Mouse (Mus musculus) ES-E14 (cell line): Measurements from ENCODE around the gene Il4i1. TPM values are rescaled to one million over a fixed set of nuclear protein-coding genes. Genes with fewer than 3 reads are reported as not detected.

Experiments used
- DNase-seq: peaks from one replicate; pipeline ENCODE4 v3.0.0-alpha.2; 2013; ENCODE audit warnings: low read depth, low spot score
- H3K27ac ChIP-seq: 2 replicates; pipeline ENCODE4 v1.5.1; 2012; ENCODE audit warnings: low read depth, mild to moderate bottlenecking, low read length, moderate library complexity, mixed read lengths; ENCODE audit not compliant: poor library complexity, insufficient read depth, severe bottlenecking
- H3K36me3 ChIP-seq: 2 replicates; pipeline ENCODE4 v1.6.1; 2012; ENCODE audit warnings: mild to moderate bottlenecking, low read length, moderate library complexity, mixed read lengths; ENCODE audit not compliant: control insufficient read depth, poor library complexity, insufficient read depth, severe bottlenecking
- H3K4me1 ChIP-seq, 2 experiments: fragments of 150-350 bp in 1 of 2; sonication (generic) in 1 of 2; 2 replicates each; pipeline ENCODE4 v1.6.1; 2012; ENCODE audit warnings: low read length in 2 of 2, mild to moderate bottlenecking in 1 of 2, mixed read lengths in 1 of 2; ENCODE audit not compliant: control insufficient read depth in 2 of 2, insufficient read depth in 2 of 2, poor library complexity in 1 of 2
- H3K4me3 ChIP-seq, 2 experiments: fragments of 150-350 bp in 1 of 2; sonication (generic) in 1 of 2; 2 replicates each; pipeline ENCODE4 v1.5.1; 2012; ENCODE audit warnings: low read length in 2 of 2, low read depth in 1 of 2, mild to moderate bottlenecking in 1 of 2, mixed read lengths in 1 of 2; ENCODE audit not compliant: insufficient read depth in 1 of 2, poor library complexity in 1 of 2, severe bottlenecking in 1 of 2
- H3K9ac ChIP-seq: 2 replicates; pipeline ENCODE4 v1.6.1; 2012; ENCODE audit warnings: low read depth, mild to moderate bottlenecking, low read length, mixed read lengths; ENCODE audit not compliant: poor library complexity, insufficient read depth, severe bottlenecking
- H3K9me3 ChIP-seq: fragments of 150-350 bp; sonication (generic); 2 replicates; pipeline ENCODE4 v1.6.1; 2012; ENCODE audit warnings: low read depth, mild to moderate bottlenecking, low read length; ENCODE audit not compliant: control insufficient read depth, insufficient read depth
- CHD2 ChIP-seq: IDR thresholded peaks from 2 replicates; pipeline ENCODE4 v1.6.1; 2014; ENCODE audit warnings: mild to moderate bottlenecking, low read depth, low read length, inconsistent platforms
- HCFC1 ChIP-seq: IDR thresholded peaks from 2 replicates; pipeline ENCODE4 v1.6.1; 2012; ENCODE audit warnings: low read length, inconsistent platforms, borderline replicate concordance; ENCODE audit not compliant: insufficient read depth
- MAFK ChIP-seq: IDR thresholded peaks from 2 replicates; pipeline ENCODE4 v1.6.1; 2014; ENCODE audit warnings: mild to moderate bottlenecking, low read depth, low read length, inconsistent platforms; ENCODE audit not compliant: insufficient read depth
- ZC3H11A ChIP-seq: IDR thresholded peaks from 2 replicates; pipeline ENCODE4 v1.6.1; 2012; ENCODE audit warnings: low read depth, mild to moderate bottlenecking, inconsistent platforms, low read length, borderline replicate concordance
- ZNF384 ChIP-seq: IDR thresholded peaks from 2 replicates; pipeline ENCODE4 v1.6.1; 2012; ENCODE audit warnings: low read depth, low read length, inconsistent platforms
- in situ Hi-C, 2 experiments: fragments of 600-800 bp; cut with MboI; formaldehyde crosslinking; loops; one replicate each; pipeline ENCODE4 v1.15.1; 2025; ENCODE audit warnings: low sequenced_read_pairs in 2 of 2, inconsistent platforms in 1 of 2; ENCODE audit not compliant: unreplicated experiment in 2 of 2
- total RNA-seq: library from RNA; depleted of rRNA; stranded (reverse); fragments of 300-350 nt; gene quantifications from 2 replicates; pipeline ENCODE4 v1.2.3, GENCODE M21; 2012

Il4i1 gene
- total RNA-seq, 1 experiment, result 4.8 TPM

DNA sequence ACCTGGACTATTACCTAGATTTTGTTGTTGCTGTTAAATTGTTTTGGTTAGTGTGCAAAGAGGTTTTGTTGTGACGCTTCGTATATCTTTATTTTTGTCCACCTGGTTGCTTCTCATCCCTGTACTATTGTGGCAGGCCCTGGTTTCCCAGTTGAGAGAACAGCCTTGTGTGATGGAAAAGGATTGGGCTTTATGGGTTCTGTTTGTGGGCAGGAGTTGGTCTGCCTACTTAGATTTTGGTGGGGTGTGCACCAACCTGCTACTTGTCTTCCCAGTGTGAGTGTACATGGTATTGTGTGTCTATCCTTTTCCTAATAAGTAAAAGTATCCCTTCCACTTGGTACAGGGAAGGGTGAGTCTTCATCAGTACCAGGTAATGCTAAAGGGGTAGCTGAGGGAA, 3.2 kb downstream of the Il4i1 start:
- Histone ChIP-seq H3K27ac (no peak overlapping the region), H3K9ac (peak overlapping the region; percentile 70), H3K4me1 (peaks cover 3 to 33% of the 10 kb centered on the region in 2 experiments), H3K9me3 (no peaks in the 10 kb centered on the region), H3K4me3 (peak overlapping the region; percentile 94 to 99), H3K36me3 (peaks cover 19% of the 10 kb centered on the region; the same call in 1 of the 2 replicates)
- DNase-seq, result no peak
- in situ Hi-C loops, result no loop called here
- TF ChIP-seq HCFC1 (no peak), CHD2 (no peak), ZNF384 (no peak), ZC3H11A (no peak), MAFK (no peak)

DNA sequence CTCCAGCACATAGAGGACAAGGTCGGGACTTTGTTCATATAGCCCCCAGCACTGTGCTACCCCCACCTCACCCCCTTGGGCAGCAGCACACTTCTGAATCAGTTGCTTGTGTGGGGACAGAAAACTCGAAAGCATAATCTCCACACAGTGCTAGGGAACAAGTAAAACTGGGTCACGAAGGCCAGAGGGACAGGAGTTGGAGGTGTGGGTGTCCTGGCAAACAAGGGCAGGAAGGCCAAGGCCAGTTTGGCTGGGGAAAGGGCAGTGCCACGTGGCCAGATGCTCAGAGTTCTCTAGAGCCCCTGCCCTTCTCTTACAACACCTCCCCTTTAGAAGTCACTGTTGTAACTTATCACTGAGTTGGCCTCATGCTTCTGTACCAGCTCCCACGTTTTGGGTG, 3.7 kb downstream of the Il4i1 start:
- DNase-seq, result no peak

DNA sequence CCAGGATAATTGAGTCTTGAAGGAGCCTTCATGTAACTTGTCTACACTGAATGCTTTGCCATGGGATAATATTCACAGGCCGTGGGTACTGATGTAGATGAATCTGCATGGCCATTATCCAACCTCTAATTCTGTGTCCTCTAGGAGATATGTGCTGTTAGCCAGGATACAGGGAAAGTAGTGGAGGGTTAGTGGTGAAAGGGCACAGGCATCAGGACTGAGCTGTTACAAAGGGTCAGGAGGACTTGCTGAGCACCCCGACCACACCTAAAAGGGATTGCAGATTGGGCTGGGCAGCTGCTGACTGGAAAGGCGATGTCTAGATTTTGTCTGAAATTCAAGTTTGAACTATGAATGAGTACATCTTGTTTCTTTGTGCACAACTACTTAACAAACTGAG, 4.3 kb downstream of the Il4i1 start:
- no peak for DNase-seq
- peak overlapping the region; percentile 18; the same call in 1 of the 2 replicates for H3K9ac ChIP-seq
- no peak for TF ChIP-seq ZNF384
- no peak for TF ChIP-seq CHD2
- no peak for TF ChIP-seq HCFC1
- no peak for TF ChIP-seq MAFK
- no peak for TF ChIP-seq ZC3H11A
- peaks cover 3 to 33% of the 10 kb centered on the region in 2 experiments for H3K4me1 ChIP-seq
- H3K36me3 ChIP-seq, result peaks cover 19% of the 10 kb centered on the region; the same call in 1 of the 2 replicates
- no peak overlapping the region for H3K4me3 ChIP-seq
- H3K27ac ChIP-seq, result no peak overlapping the region
- H3K9me3 ChIP-seq, result no peaks in the 10 kb centered on the region
- in situ Hi-C loops, result no loop called here

More for the DNA sequence above, 3.7 kb downstream of the Il4i1 start:
- peaks cover 3 to 32% of the 10 kb centered on the region in 2 experiments for H3K4me1 ChIP-seq
- peak overlapping the region; percentile 5; the same call in 1 of the 2 replicates for H3K9ac ChIP-seq
- H3K36me3 ChIP-seq, result peaks cover 17% of the 10 kb centered on the region; the same call in 1 of the 2 replicates
- in situ Hi-C loops, result no loop called here
- H3K4me3 ChIP-seq, result peak overlapping the region; percentile 94 to 99; a peak in 1 of 4 replicates
- H3K9me3 ChIP-seq, result no peaks in the 10 kb centered on the region
- no peak overlapping the region for H3K27ac ChIP-seq
- no peak for TF ChIP-seq HCFC1
- TF ChIP-seq CHD2, result no peak
- TF ChIP-seq MAFK, result no peak
- TF ChIP-seq ZNF384, result no peak
- no peak for TF ChIP-seq ZC3H11A

DNA sequence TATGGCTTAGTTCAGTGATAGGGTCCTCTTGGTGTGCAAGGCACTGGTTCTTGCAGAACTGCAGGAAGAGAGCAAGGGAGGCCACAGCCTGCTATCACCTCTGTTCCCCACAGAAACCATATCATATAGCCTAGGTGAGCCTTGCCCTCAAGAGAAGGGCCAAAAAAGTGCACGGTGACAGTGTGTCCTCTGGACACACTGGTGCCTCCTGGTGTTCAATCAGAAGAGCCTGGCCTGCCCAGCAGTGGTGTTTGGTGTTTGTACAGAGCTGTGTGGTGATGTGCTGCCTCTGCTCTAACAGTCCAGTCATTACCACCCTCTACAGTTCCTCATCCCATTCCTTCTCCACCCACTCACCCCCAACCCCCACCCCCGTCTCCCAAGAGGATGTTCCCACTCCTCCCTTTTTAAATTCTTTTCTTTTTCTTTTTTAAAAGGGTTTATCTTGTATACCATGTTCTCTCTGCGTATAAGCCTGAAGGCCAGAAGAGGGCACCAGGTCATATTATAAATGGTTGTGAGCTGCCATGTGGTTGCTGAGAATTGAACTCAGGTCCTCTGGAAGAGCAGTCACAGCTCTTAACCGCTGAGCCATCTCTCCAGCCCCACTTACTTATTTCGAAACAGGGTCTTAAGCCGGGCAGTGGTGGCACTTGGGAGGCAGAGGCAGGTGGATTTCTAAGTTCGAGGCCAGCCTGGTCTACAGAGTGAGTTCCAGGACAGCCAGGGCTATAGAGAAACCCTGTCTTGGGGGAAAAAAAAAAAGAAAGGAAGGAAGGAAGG, 5.7 kb downstream of the Il4i1 start:
- Histone ChIP-seq H3K9me3 (no peaks in the 10 kb centered on the region), H3K27ac (no peak overlapping the region), H3K4me1 (peaks cover 3 to 36% of the 10 kb centered on the region in 2 experiments), H3K4me3 (no peak overlapping the region), H3K9ac (no peak overlapping the region), H3K36me3 (peaks cover 26% of the 10 kb centered on the region; the same call in 1 of the 2 replicates)
- in situ Hi-C loops, result no loop called here
- DNase-seq, result no peak
- no peak for TF ChIP-seq ZNF384
- no peak for TF ChIP-seq MAFK
- no peak for TF ChIP-seq ZC3H11A
- no peak for TF ChIP-seq HCFC1
- no peak for TF ChIP-seq CHD2
